Mouse (Mus musculus) embryonic fibroblast, embryonic 13.5 days (primary cell): ENCODE measurements at regions not wholly inside any gene's neighbourhood (a gene's known extent, or its start where the extent isn't known, plus 50 kb on each side); places are given as distances from the start of the nearest gene placed in this dataset.

Source experiments
- H3K27ac ChIP-seq: 2 replicates; pipeline ENCODE4 v1.5.1; 2012; ENCODE audit warnings: low read length, control low read depth, inconsistent platforms; ENCODE audit not compliant: insufficient read depth
- H3K4me1 ChIP-seq: 2 replicates; pipeline ENCODE4 v1.6.1; 2011; ENCODE audit warnings: low read length; ENCODE audit not compliant: control insufficient read depth, insufficient read depth
- H3K4me3 ChIP-seq: 2 replicates; pipeline ENCODE4 v1.5.1; 2011; ENCODE audit warnings: mild to moderate bottlenecking, control low read depth, low read length; ENCODE audit not compliant: insufficient read depth
- CTCF ChIP-seq: IDR thresholded peaks from 2 replicates; pipeline ENCODE4 v1.5.1; 2011; ENCODE audit warnings: mild to moderate bottlenecking, control low read depth, low read length, moderate library complexity, borderline replicate concordance; ENCODE audit not compliant: insufficient read depth
- POLR2A ChIP-seq: IDR thresholded peaks from 2 replicates; pipeline ENCODE4 v1.6.1; 2011; ENCODE audit warnings: low read depth, mild to moderate bottlenecking, control low read depth, low read length, moderate library complexity

GRCm38 (mm10) chr13:43948606-43949005 is 164.0 kb downstream of the Cd83 start:
- H3K4me1 ChIP-seq: no peaks in the 10 kb centered on the region
- no peak overlapping the region for H3K4me3 ChIP-seq
- no peak overlapping the region for H3K27ac ChIP-seq
- no peak for TF ChIP-seq CTCF
- no peak for TF ChIP-seq POLR2A

GRCm38 (mm10) chr13:43949740-43950643 is 165.4 kb downstream of the Cd83 start:
- H3K27ac ChIP-seq: no peak overlapping the region
- TF ChIP-seq POLR2A: no peak
- no peak for TF ChIP-seq CTCF
- H3K4me3 ChIP-seq: no peak overlapping the region

GRCm38 (mm10) chr13:43952491-43952890 is 167.9 kb downstream of the Cd83 start:
- H3K4me1 ChIP-seq: no peaks in the 10 kb centered on the region
- H3K27ac ChIP-seq: no peak overlapping the region
- H3K4me3 ChIP-seq: no peak overlapping the region
- TF ChIP-seq CTCF (no peak), POLR2A (no peak)

More at GRCm38 (mm10) chr13:43949740-43950643, 165.4 kb downstream of the Cd83 start:
- H3K4me1 ChIP-seq: no peaks in the 10 kb centered on the region

- H3K27ac ChIP-seq: no peak overlapping the region
- H3K4me3 ChIP-seq: no peak overlapping the region
- no peak for TF ChIP-seq CTCF
- TF ChIP-seq POLR2A: no peak
- H3K4me1 ChIP-seq: no peaks in the 10 kb centered on the region
Observed at GRCm38 (mm10) chr13:43952972-43953592, 168.5 kb downstream of the Cd83 start.

- TF ChIP-seq CTCF: no peak
- no peak for TF ChIP-seq POLR2A
Observed at GRCm38 (mm10) chr13:43954714-43955393, 170.3 kb downstream of the Cd83 start.

GRCm38 (mm10) chr13:43957046-43957445 is 172.5 kb downstream of the Cd83 start:
- H3K27ac ChIP-seq: no peak overlapping the region
- no peaks in the 10 kb centered on the region for H3K4me1 ChIP-seq
- no peak overlapping the region for H3K4me3 ChIP-seq
- TF ChIP-seq POLR2A: no peak
- TF ChIP-seq CTCF: no peak

More at GRCm38 (mm10) chr13:43954714-43955393, 170.3 kb downstream of the Cd83 start:
- no peaks in the 10 kb centered on the region for H3K4me1 ChIP-seq
- H3K4me3 ChIP-seq: no peak overlapping the region
- no peak overlapping the region for H3K27ac ChIP-seq

- TF ChIP-seq POLR2A (no peak), CTCF (no peak)
- Histone ChIP-seq H3K27ac (no peak overlapping the region), H3K4me3 (no peak overlapping the region), H3K4me1 (no peaks in the 10 kb centered on the region)
Observed at GRCm38 (mm10) chr13:43959121-43959572, 174.6 kb downstream of the Cd83 start.

GRCm38 (mm10) chr13:43961047-43961690 is 176.6 kb downstream of the Cd83 start:
- Histone ChIP-seq H3K4me3 (no peak overlapping the region), H3K4me1 (no peaks in the 10 kb centered on the region), H3K27ac (no peak overlapping the region)
- TF ChIP-seq POLR2A (no peak), CTCF (no peak)

GRCm38 (mm10) chr13:43961987-43962386 is 177.4 kb downstream of the Cd83 start:
- H3K4me3 ChIP-seq: no peak overlapping the region
- H3K4me1 ChIP-seq: no peaks in the 10 kb centered on the region
- H3K27ac ChIP-seq: no peak overlapping the region
- TF ChIP-seq POLR2A (no peak), CTCF (no peak)

GRCm38 (mm10) chr13:43963321-43963720 is 178.7 kb downstream of the Cd83 start:
- Histone ChIP-seq H3K4me1 (no peaks in the 10 kb centered on the region), H3K4me3 (no peak overlapping the region), H3K27ac (no peak overlapping the region)
- no peak for TF ChIP-seq POLR2A
- TF ChIP-seq CTCF: no peak
